Mouse (Mus musculus) erythroblast, embryonic 14.5 days (primary cell): ENCODE measurements around the gene Thsd7b.

Source experiments
- GATA1 ChIP-seq: IDR thresholded peaks from 2 replicates; pipeline ENCODE4 v1.6.1; 2012; ENCODE audit warnings: low read length, inconsistent platforms, mixed read lengths
- TAL1 ChIP-seq: IDR thresholded peaks from 3 replicates; pipeline ENCODE4 v1.6.1; 2012; ENCODE audit warnings: low read length, inconsistent platforms, mixed read lengths

DNA sequence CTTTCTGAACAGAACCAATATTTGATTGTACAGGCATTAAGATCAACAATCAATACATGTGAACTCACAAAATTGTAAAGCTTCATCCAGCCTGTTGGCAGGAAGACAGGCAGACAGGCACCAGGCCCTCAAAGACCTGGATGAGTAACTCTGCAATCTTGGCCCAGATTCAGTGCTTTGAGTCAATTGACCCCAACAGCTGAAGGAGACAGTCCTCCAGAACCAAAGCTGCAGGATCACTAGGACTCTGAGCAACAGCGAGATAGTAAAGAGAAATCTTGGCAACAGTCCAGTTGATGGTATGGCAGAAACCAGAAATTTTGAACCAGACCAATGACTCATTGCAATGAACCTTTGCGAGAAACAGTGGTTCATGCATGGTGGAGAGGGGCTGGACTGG, 458.9 kb downstream of the Thsd7b start:
- TF ChIP-seq GATA1, result no peak
- TF ChIP-seq TAL1, result no peak
